ENCODE assay signal across 8 mouse cellular contexts in genomic region chr15:98968701-98969371, GRCm38 (mm10). TPM values are rescaled to one million over a fixed set of nuclear protein-coding genes. Genes with fewer than 3 reads are reported as not detected.
DNase-seq lines count a peak whose midpoint lies in the region; ATAC-seq and TF ChIP-seq lines count a peak whose summit lies in the region.
"Had no signal": no experiment of that assay in that cellular context is flagged by ENCODE, and none has a peak within 500 bp of the region (broad histone marks: within the 10 kb centered on the region; RNA-seq: fewer than 3 reads in every experiment).

No protein-coding gene starts in this region.

- no peaks in the 10 kb centered on the region for H3K36me3 ChIP-seq in testis, adult 2 months (ENCODE audit: control insufficient read depth, insufficient read depth, low read length)
- no peaks in the 10 kb centered on the region for H3K36me3 ChIP-seq in heart, embryonic 15.5 days

- DNase-seq in testis, postnatal 14 days (ENCODE audit: low spot score) = no peak
- DNase-seq in cerebellum, adult 9-10 months = peak; percentile 90
- peak; percentile 81 to 86 for DNase-seq in left cerebral cortex, postnatal 10 days (ENCODE audit: extremely low spot score in 1 of 2, low spot score in 2 of 2)
- peak; percentile 84 for DNase-seq in neural tube, embryonic 10.5 days (ENCODE audit: extremely low spot score, low spot score)

- intact Hi-C loops in left cerebral cortex, postnatal 10 days (cut with DNase I) = no loop called here

- H3K27me3 ChIP-seq in testis, adult 2 months (ENCODE audit: control insufficient read depth, insufficient read depth, low read length) = no peaks in the 10 kb centered on the region
- H3K27me3 ChIP-seq in heart, embryonic 15.5 days = no peaks in the 10 kb centered on the region

- no peak for TF ChIP-seq CTCF in testis, adult 2 months (IDR thresholded peaks at IDR 0.05; ENCODE audit: control insufficient read depth, insufficient read depth, insufficient replicate concordance, low read depth, low read length)

- peaks cover 10% of the 10 kb centered on the region for H3K4me1 ChIP-seq in testis, adult 2 months (ENCODE audit: control insufficient read depth, insufficient read depth, low read length)
- peaks cover 24% of the 10 kb centered on the region for H3K4me1 ChIP-seq in heart, embryonic 15.5 days (replicated peaks)

- 13% methylated on average over 12 of the region's 12 CpGs for WGBS in heart, embryonic 15.5 days

- H3K4me2 ChIP-seq in heart, embryonic 15.5 days = peak overlapping the region; percentile 32

- ATAC-seq in heart, embryonic 15.5 days (replicated peaks; ENCODE audit: insufficient number of reproducible peaks, insufficient read depth, low FRiP score, low read depth) = no peak; the same call in 1 of the 2 replicates
- no peak for ATAC-seq in megakaryocyte-erythroid progenitor cell, adult 5-6 weeks (replicated peaks; ENCODE audit: low FRiP score, low TSS enrichment, poor library complexity, severe bottlenecking)

- H3K9me3 ChIP-seq in heart, embryonic 15.5 days (replicated peaks) = no peaks in the 10 kb centered on the region

- H3K9ac ChIP-seq in heart, embryonic 15.5 days = no peak overlapping the region

- no peak overlapping the region for H3K4me3 ChIP-seq in testis, adult 2 months (ENCODE audit: control insufficient read depth, low read depth, low read length)
- H3K4me3 ChIP-seq in heart, embryonic 15.5 days = no peak overlapping the region
- H3K4me3 ChIP-seq: megakaryocyte, embryonic 14.5 days had no signal

- H3K27ac ChIP-seq in testis, adult 2 months (ENCODE audit: control insufficient read depth, insufficient read depth, low read depth, low read length) = peak overlapping the region; percentile 18
- H3K27ac ChIP-seq in heart, embryonic 15.5 days = peak overlapping the region; percentile 31; the same call in 1 of the 2 replicates

- no peak for TF ChIP-seq POLR2A in testis, adult 2 months (IDR thresholded peaks at IDR 0.05; ENCODE audit: control insufficient read depth, low read depth, low read length)

RNA-seq across cellular contexts. Expression of gene Tuba1a, which starts 15.3 kb away (rescaled TPM):
- 77.2 and 93.1 TPM in 2 replicates for polyA plus RNA-seq in testis, adult 2 months (2012; rRNA removed)
- 719 and 906 TPM in 2 replicates for polyA plus RNA-seq in heart, embryonic 15.5 days (2015; fragmentation: Nextera tagmentation; extraction: Ambion mirVana)
- 1,000 to 10,000 TPM; 4,375 to 4,691 TPM for total RNA-seq in left cerebral cortex, postnatal 10 days (2021)
- total RNA-seq in megakaryocyte-erythroid progenitor cell, adult 5-6 weeks (2014; fragmentation: Nextera tagmentation) = 4.5 and 10.2 TPM in 2 replicates
- 9.7 and 16.0 TPM in 2 replicates for total RNA-seq in megakaryocyte-erythroid progenitor cell, adult 5-6 weeks (2017)

RNA-seq across cellular contexts. Expression of gene Gm49450, which starts 15.5 kb away (rescaled TPM):
- 2.3 and 2.4 TPM in 2 replicates for polyA plus RNA-seq in testis, adult 2 months (2012; rRNA removed)
- not detected in 2 replicates for polyA plus RNA-seq in heart, embryonic 15.5 days (2015; fragmentation: Nextera tagmentation; extraction: Ambion mirVana)
- total RNA-seq in left cerebral cortex, postnatal 10 days (2021) = not detected
- not detected in 2 replicates for total RNA-seq in megakaryocyte-erythroid progenitor cell, adult 5-6 weeks (2014; fragmentation: Nextera tagmentation)
- not detected in 2 replicates for total RNA-seq in megakaryocyte-erythroid progenitor cell, adult 5-6 weeks (2017)

RNA-seq across cellular contexts. Expression of gene Tuba1b, which starts 34.5 kb away (rescaled TPM):
- 124 and 148 TPM in 2 replicates for polyA plus RNA-seq in testis, adult 2 months (2012; rRNA removed)
- 1,310 and 1,493 TPM in 2 replicates for polyA plus RNA-seq in heart, embryonic 15.5 days (2015; fragmentation: Nextera tagmentation; extraction: Ambion mirVana)
- total RNA-seq in left cerebral cortex, postnatal 10 days (2021) = 1,000 to 10,000 TPM in 1 of 2 experiments, 100 to 1,000 TPM in 1; 986 to 1,032 TPM
- 2,322 and 3,225 TPM in 2 replicates for total RNA-seq in megakaryocyte-erythroid progenitor cell, adult 5-6 weeks (2014; fragmentation: Nextera tagmentation)
- total RNA-seq in megakaryocyte-erythroid progenitor cell, adult 5-6 weeks (2017) = 801 and 969 TPM in 2 replicates

RNA-seq across cellular contexts. Expression of gene Lmbr1l, which starts 50.8 kb away (rescaled TPM):
- polyA plus RNA-seq in testis, adult 2 months (2012; rRNA removed) = 478 and 581 TPM in 2 replicates
- polyA plus RNA-seq in heart, embryonic 15.5 days (2015; fragmentation: Nextera tagmentation; extraction: Ambion mirVana) = 10.7 and 13.7 TPM in 2 replicates
- 10 to 100 TPM; 15.4 to 21.6 TPM for total RNA-seq in left cerebral cortex, postnatal 10 days (2021)
- 8.7 and 14.5 TPM in 2 replicates for total RNA-seq in megakaryocyte-erythroid progenitor cell, adult 5-6 weeks (2014; fragmentation: Nextera tagmentation)
- total RNA-seq in megakaryocyte-erythroid progenitor cell, adult 5-6 weeks (2017) = 5.7 and 12.0 TPM in 2 replicates

Comparison
In these comparisons a context has a peak if more than half of its experiments do, and no peak if none do; other contexts are left out.
1. RNA of gene Tuba1a, which starts 15.3 kb away (total RNA-seq): 4,375 to 4,691 TPM in left cerebral cortex, postnatal 10 days; 4.5 to 16.0 TPM in megakaryocyte-erythroid progenitor cell, adult 5-6 weeks; every median in the first group is over 100 times any median in the second.